Mouse (Mus musculus) small intestine, adult 2 months (tissue): ENCODE measurements around the gene Parn.

Source experiments
- CTCF ChIP-seq: fragments of 200-500 bp; IDR thresholded peaks from 2 replicates; pipeline ENCODE4 v1.5.1; 2012; ENCODE audit warnings: low read depth, mild to moderate bottlenecking, control low read depth, inconsistent platforms, low read length, moderate library complexity, mixed read lengths; ENCODE audit not compliant: insufficient replicate concordance, insufficient read length; ENCODE audit errors: extremely low read depth
- POLR2A ChIP-seq: fragments of 200-500 bp; IDR thresholded peaks from 2 replicates; pipeline ENCODE4 v1.6.1; 2012; ENCODE audit warnings: low read depth, mild to moderate bottlenecking, control low read depth, inconsistent platforms, low read length, moderate library complexity

DNA sequence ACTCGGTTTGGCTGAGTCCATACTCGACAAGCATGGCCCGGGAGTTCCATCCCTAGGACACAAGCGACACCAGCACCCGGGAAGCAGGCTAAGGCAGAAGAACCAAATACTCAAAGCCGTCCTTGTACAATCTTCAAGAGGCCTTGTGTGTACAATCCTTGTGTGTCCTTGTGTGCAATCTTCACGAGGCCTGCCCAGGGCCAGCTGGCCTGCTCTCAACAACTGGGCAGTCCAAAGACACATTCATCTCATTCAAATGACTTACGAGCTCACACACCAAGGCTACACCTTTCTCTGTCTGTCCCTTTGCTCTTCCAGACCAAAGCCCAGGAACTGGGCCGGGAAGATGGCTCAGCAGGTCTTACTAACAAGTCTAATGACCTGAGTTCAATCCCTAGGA lies 7.2 kb downstream of the Parn start:
- TF ChIP-seq CTCF (no peak), POLR2A (no peak)
